Mouse (Mus musculus) myocyte (in vitro differentiated cells): ENCODE data around the gene Armh3.

Source experiments
- E2F4 ChIP-seq: IDR thresholded peaks from one replicate; pipeline ENCODE4 v1.6.1; 2011; ENCODE audit warnings: mild to moderate bottlenecking, control low read depth, moderate library complexity; ENCODE audit not compliant: insufficient read depth
- POLR2A ChIP-seq: IDR thresholded peaks from one replicate; pipeline ENCODE4 v1.6.1; 2011; ENCODE audit warnings: low read depth, mild to moderate bottlenecking, control low read depth, moderate library complexity; ENCODE audit not compliant: insufficient read length
- REST ChIP-seq: IDR thresholded peaks from one replicate; pipeline ENCODE4 v1.6.1; 2011; ENCODE audit warnings: mild to moderate bottlenecking, control low read depth, moderate library complexity; ENCODE audit not compliant: insufficient read depth, insufficient read length

DNA sequence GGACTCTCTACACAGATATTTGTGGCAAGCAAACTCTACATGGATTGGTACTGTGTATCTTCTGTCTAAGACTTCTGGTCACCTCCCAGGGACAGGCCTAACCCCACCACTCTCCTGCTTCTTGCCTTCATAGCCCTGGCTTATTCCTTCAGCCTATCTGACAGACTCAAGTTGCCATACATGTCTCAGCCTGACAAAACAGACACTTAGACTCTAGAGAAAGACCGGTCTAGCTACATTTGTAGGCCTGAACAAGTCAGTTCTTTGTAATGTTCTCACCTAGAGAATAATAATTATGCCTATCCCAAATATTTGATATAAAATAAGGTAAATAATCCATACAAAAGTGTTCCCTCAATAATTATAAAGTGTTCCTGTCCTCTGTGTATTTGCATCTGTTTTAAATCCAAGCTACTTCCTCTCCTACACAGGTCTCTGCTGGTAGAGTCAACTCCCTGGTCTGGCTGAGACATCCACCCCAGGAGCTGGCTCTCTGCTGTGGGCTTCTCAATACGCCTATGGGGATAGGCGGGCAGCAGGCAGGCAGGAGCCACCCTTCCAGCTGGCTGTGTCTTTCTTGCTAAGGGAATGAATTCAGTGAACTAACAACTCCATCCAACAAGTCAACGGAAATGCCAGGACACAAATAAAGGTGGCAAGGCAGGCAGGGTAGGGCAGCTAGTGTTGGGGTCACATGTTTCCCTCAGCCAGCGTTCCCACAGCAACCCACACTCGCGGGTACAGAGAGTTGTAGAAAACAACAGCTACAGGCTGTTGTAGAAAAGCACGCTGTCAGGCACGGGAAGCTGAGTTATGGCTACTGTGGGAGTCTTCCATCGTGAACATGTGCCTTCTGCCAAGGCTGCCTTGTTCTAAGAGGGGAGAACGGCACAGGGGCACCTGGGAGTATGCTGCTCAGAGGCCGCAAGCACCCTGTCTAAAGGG lies 161.0 kb downstream of the Armh3 start:
- TF ChIP-seq E2F4 = no peak
- TF ChIP-seq POLR2A = no peak
- TF ChIP-seq REST = no peak
